Mouse (Mus musculus): ENCODE data around the gene Scd1. TPM values are rescaled to one million over a fixed set of nuclear protein-coding genes. Genes with fewer than 3 reads are reported as not detected.
A peak's percentile ranks its signal among the peaks of the same experiment; 100 is the strongest.

Gene Scd1
- polyA plus RNA-seq (2014; fragmentation: Nextera tagmentation; extraction: Ambion mirVana), result 15.0 and 15.2 TPM in 2 replicates

GRCm38 (mm10) chr19:44407341-44408222 is at the start of gene Scd1:
Gene Scd1, minus strand, starts transcription at chr19:44407879.
- H3K9ac ChIP-seq (ENCODE audit: low read length), result peak within 1 kb of the TSS; percentile 65
- peak within 1 kb of the TSS; percentile 54 for H3K4me3 ChIP-seq (ENCODE audit: low read depth, low read length)
- H3K27me3 ChIP-seq (ENCODE audit: control insufficient read depth, insufficient read depth, low read length), result no peaks in the 10 kb centered on the region
- no peaks in the 10 kb centered on the region; the same call in 1 of the 2 replicates for H3K4me1 ChIP-seq (ENCODE audit: control insufficient read depth, insufficient read depth, low read length)
- DNase-seq (ENCODE audit: low spot score) (peak; percentile 79), ATAC-seq (ENCODE audit: insufficient read depth, low FRiP score, low TSS enrichment) (peak; percentile 91)
- H3K27ac ChIP-seq (ENCODE audit: low read depth, low read length), result peak within 1 kb of the TSS; percentile 58; the same call in 1 of the 2 replicates
- H3K36me3 ChIP-seq (ENCODE audit: control insufficient read depth, insufficient read depth, low read length), result no peaks in the 10 kb centered on the region
- 0% methylated on average over 30 of the region's 35 CpGs for WGBS
- H3K9me3 ChIP-seq (ENCODE audit: control insufficient read depth, low read length), result no peaks in the 10 kb centered on the region
- peak within 1 kb of the TSS; percentile 79 for H3K4me2 ChIP-seq (ENCODE audit: low read depth)

- Histone ChIP-seq H3K4me1 (ENCODE audit: control insufficient read depth, insufficient read depth, low read length) (no peaks in the 10 kb centered on the region), H3K9me3 (ENCODE audit: control insufficient read depth, low read length) (no peaks in the 10 kb centered on the region), H3K36me3 (ENCODE audit: control insufficient read depth, insufficient read depth, low read length) (no peaks in the 10 kb centered on the region), H3K4me2 (ENCODE audit: low read depth) (no peak overlapping the region), H3K27me3 (ENCODE audit: control insufficient read depth, insufficient read depth, low read length) (no peaks in the 10 kb centered on the region), H3K27ac (ENCODE audit: low read depth, low read length) (no peak overlapping the region), H3K4me3 (ENCODE audit: low read depth, low read length) (no peak overlapping the region), H3K9ac (ENCODE audit: low read length) (no peak overlapping the region)
- ATAC-seq (ENCODE audit: insufficient read depth, low FRiP score, low TSS enrichment), result no peak
- 82% methylated on average over 8 of the region's 8 CpGs for WGBS
- no peak for DNase-seq (ENCODE audit: low spot score)
These were observed 47.7 kb upstream of the Scd1 start for GRCm38 (mm10) chr19:44455356-44455755.

GRCm38 (mm10) chr19:44454862-44455261 is 47.2 kb upstream of the Scd1 start:
- no peaks in the 10 kb centered on the region for H3K4me1 ChIP-seq (ENCODE audit: control insufficient read depth, insufficient read depth, low read length)
- no peak overlapping the region for H3K9ac ChIP-seq (ENCODE audit: low read length)
- ATAC-seq (ENCODE audit: insufficient read depth, low FRiP score, low TSS enrichment) (no peak), DNase-seq (ENCODE audit: low spot score) (no peak)
- H3K4me2 ChIP-seq (ENCODE audit: low read depth), result no peak overlapping the region
- no peak overlapping the region for H3K4me3 ChIP-seq (ENCODE audit: low read depth, low read length)
- no peaks in the 10 kb centered on the region for H3K27me3 ChIP-seq (ENCODE audit: control insufficient read depth, insufficient read depth, low read length)
- no peak overlapping the region for H3K27ac ChIP-seq (ENCODE audit: low read depth, low read length)
- H3K9me3 ChIP-seq (ENCODE audit: control insufficient read depth, low read length), result no peaks in the 10 kb centered on the region
- 93% methylated on average over 6 of the region's 6 CpGs for WGBS
- H3K36me3 ChIP-seq (ENCODE audit: control insufficient read depth, insufficient read depth, low read length), result no peaks in the 10 kb centered on the region

- Histone ChIP-seq H3K9ac (ENCODE audit: low read length) (no peak overlapping the region), H3K4me3 (ENCODE audit: low read depth, low read length) (no peak overlapping the region), H3K4me2 (ENCODE audit: low read depth) (no peak overlapping the region), H3K36me3 (ENCODE audit: control insufficient read depth, insufficient read depth, low read length) (no peaks in the 10 kb centered on the region), H3K27ac (ENCODE audit: low read depth, low read length) (no peak overlapping the region), H3K27me3 (ENCODE audit: control insufficient read depth, insufficient read depth, low read length) (no peaks in the 10 kb centered on the region), H3K9me3 (ENCODE audit: control insufficient read depth, low read length) (no peaks in the 10 kb centered on the region), H3K4me1 (ENCODE audit: control insufficient read depth, insufficient read depth, low read length) (no peaks in the 10 kb centered on the region)
- DNase-seq (ENCODE audit: low spot score) (no peak), ATAC-seq (ENCODE audit: insufficient read depth, low FRiP score, low TSS enrichment) (no peak)
- WGBS, result 83% methylated on average over 4 of the region's 4 CpGs
These were observed 40.2 kb upstream of the Scd1 start for GRCm38 (mm10) chr19:44447927-44448326.

GRCm38 (mm10) chr19:44445755-44446154 is 38.1 kb upstream of the Scd1 start:
- Histone ChIP-seq H3K4me2 (ENCODE audit: low read depth) (no peak overlapping the region), H3K27ac (ENCODE audit: low read depth, low read length) (no peak overlapping the region), H3K9ac (ENCODE audit: low read length) (no peak overlapping the region), H3K9me3 (ENCODE audit: control insufficient read depth, low read length) (no peaks in the 10 kb centered on the region), H3K36me3 (ENCODE audit: control insufficient read depth, insufficient read depth, low read length) (no peaks in the 10 kb centered on the region), H3K4me3 (ENCODE audit: low read depth, low read length) (no peak overlapping the region), H3K4me1 (ENCODE audit: control insufficient read depth, insufficient read depth, low read length) (no peaks in the 10 kb centered on the region), H3K27me3 (ENCODE audit: control insufficient read depth, insufficient read depth, low read length) (no peaks in the 10 kb centered on the region)
- 92% methylated on average over 3 of the region's 3 CpGs for WGBS
- DNase-seq (ENCODE audit: low spot score) (no peak), ATAC-seq (ENCODE audit: insufficient read depth, low FRiP score, low TSS enrichment) (no peak)

GRCm38 (mm10) chr19:44439302-44439701 is 31.6 kb upstream of the Scd1 start:
- no peak overlapping the region for H3K27ac ChIP-seq (ENCODE audit: low read depth, low read length)
- ATAC-seq (ENCODE audit: insufficient read depth, low FRiP score, low TSS enrichment), result no peak
- no peaks in the 10 kb centered on the region for H3K9me3 ChIP-seq (ENCODE audit: control insufficient read depth, low read length)
- no peak overlapping the region for H3K9ac ChIP-seq (ENCODE audit: low read length)
- no peaks in the 10 kb centered on the region for H3K36me3 ChIP-seq (ENCODE audit: control insufficient read depth, insufficient read depth, low read length)
- no peak overlapping the region for H3K4me3 ChIP-seq (ENCODE audit: low read depth, low read length)
- no peak for DNase-seq (ENCODE audit: low spot score)
- WGBS, result 40% methylated on average over 4 of the region's 4 CpGs
- no peak overlapping the region for H3K4me2 ChIP-seq (ENCODE audit: low read depth)
- no peaks in the 10 kb centered on the region for H3K27me3 ChIP-seq (ENCODE audit: control insufficient read depth, insufficient read depth, low read length)
- no peaks in the 10 kb centered on the region for H3K4me1 ChIP-seq (ENCODE audit: control insufficient read depth, insufficient read depth, low read length)

DNA sequence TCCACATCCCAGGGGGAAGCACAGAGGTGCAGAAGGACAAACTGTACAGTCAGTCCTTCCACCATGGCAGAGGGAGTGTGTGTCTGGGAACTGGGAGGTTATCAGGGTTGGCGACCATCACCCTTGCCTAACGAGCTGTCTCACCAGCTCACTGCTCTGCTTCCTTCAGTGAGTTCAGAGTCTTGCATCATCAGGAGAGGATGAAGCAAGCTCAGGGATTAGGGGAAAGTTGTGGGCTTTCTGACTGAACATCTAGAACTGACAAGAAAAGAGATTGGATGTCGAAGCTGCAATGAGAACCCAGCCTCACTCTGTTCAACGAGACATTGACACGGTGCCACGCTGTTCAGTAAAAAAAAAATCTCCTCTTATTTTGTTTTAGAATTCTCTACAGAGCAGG is 30.3 kb upstream of the Scd1 start:
- Histone ChIP-seq H3K27ac (ENCODE audit: low read depth, low read length) (no peak overlapping the region), H3K9ac (ENCODE audit: low read length) (no peak overlapping the region), H3K36me3 (ENCODE audit: control insufficient read depth, insufficient read depth, low read length) (no peaks in the 10 kb centered on the region), H3K4me2 (ENCODE audit: low read depth) (no peak overlapping the region), H3K4me1 (ENCODE audit: control insufficient read depth, insufficient read depth, low read length) (no peaks in the 10 kb centered on the region), H3K9me3 (ENCODE audit: control insufficient read depth, low read length) (no peaks in the 10 kb centered on the region), H3K27me3 (ENCODE audit: control insufficient read depth, insufficient read depth, low read length) (no peaks in the 10 kb centered on the region), H3K4me3 (ENCODE audit: low read depth, low read length) (no peak overlapping the region)
- ATAC-seq (ENCODE audit: insufficient read depth, low FRiP score, low TSS enrichment) (no peak), DNase-seq (ENCODE audit: low spot score) (no peak)
- WGBS, result 64% methylated on average over 6 of the region's 6 CpGs

GRCm38 (mm10) chr19:44432084-44432483 is 24.4 kb upstream of the Scd1 start:
- 78% methylated on average over 5 of the region's 5 CpGs for WGBS
- no peak overlapping the region for H3K27ac ChIP-seq (ENCODE audit: low read depth, low read length)
- no peak for ATAC-seq (ENCODE audit: insufficient read depth, low FRiP score, low TSS enrichment)
- no peak overlapping the region for H3K4me3 ChIP-seq (ENCODE audit: low read depth, low read length)
- no peaks in the 10 kb centered on the region for H3K4me1 ChIP-seq (ENCODE audit: control insufficient read depth, insufficient read depth, low read length)
- no peaks in the 10 kb centered on the region for H3K36me3 ChIP-seq (ENCODE audit: control insufficient read depth, insufficient read depth, low read length)
- H3K4me2 ChIP-seq (ENCODE audit: low read depth), result no peak overlapping the region
- H3K9ac ChIP-seq (ENCODE audit: low read length), result no peak overlapping the region
- no peaks in the 10 kb centered on the region for H3K9me3 ChIP-seq (ENCODE audit: control insufficient read depth, low read length)
- DNase-seq (ENCODE audit: low spot score), result no peak
- H3K27me3 ChIP-seq (ENCODE audit: control insufficient read depth, insufficient read depth, low read length), result no peaks in the 10 kb centered on the region

DNA sequence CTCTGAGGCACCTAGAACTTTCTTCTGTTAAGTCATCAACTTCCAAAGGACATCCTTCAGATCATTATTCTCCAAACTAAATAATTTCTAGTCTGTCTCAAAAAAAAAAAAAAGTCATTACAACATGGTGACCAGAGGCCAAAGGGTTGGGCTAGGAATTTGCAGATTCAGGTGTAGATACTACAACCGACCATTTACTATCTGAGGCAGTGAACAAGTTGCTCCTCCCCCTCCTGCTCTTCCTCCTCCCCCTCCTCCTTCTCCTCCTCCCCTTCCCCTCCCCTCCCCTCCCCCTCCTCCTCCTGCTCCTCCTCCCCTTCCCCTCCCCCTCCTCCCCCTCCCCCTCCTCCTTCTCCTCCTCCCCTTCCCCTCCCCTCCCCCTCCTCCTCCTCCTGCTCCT is 20.0 kb upstream of the Scd1 start:
- no peak overlapping the region for H3K9ac ChIP-seq (ENCODE audit: low read length)
- H3K4me2 ChIP-seq (ENCODE audit: low read depth), result no peak overlapping the region
- no peak overlapping the region for H3K4me3 ChIP-seq (ENCODE audit: low read depth, low read length)
- no peaks in the 10 kb centered on the region for H3K27me3 ChIP-seq (ENCODE audit: control insufficient read depth, insufficient read depth, low read length)
- WGBS, result 78% methylated on average over 1 of the region's 1 CpGs
- ATAC-seq (ENCODE audit: insufficient read depth, low FRiP score, low TSS enrichment) (no peak), DNase-seq (ENCODE audit: low spot score) (no peak)
- no peak overlapping the region for H3K27ac ChIP-seq (ENCODE audit: low read depth, low read length)
- no peaks in the 10 kb centered on the region for H3K36me3 ChIP-seq (ENCODE audit: control insufficient read depth, insufficient read depth, low read length)
- H3K4me1 ChIP-seq (ENCODE audit: control insufficient read depth, insufficient read depth, low read length), result no peaks in the 10 kb centered on the region
- no peaks in the 10 kb centered on the region for H3K9me3 ChIP-seq (ENCODE audit: control insufficient read depth, low read length)

All from neural tube, embryonic 11.5 days (tissue).